Mouse (Mus musculus): ENCODE results near the gene Ces1h.

DNA sequence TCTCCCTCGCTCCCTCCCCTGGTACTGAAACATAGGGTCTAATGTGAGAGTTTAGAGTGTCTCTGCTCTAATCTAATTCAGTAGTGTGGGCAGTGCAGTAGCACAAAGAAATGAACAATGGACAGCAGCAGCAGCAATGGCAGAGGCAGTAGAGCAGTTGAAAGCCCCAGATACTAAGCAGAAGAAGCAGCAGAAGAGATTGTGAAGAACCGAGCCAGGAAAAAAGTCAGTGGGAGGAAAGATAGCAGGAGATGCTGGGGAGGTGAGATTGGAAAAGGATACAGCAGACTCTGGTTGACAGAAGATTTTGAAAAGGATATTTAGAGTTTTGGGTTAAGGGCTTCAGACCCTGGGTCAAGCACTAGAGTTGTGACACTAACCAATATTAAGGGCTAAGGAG is 64.0 kb downstream of the Ces1h start:
- no peak for TF ChIP-seq CTCF (IDR thresholded peaks at IDR 0.05; ENCODE audit: control insufficient read depth, insufficient read depth, insufficient read length)
- no peak for TF ChIP-seq MAX (IDR thresholded peaks at IDR 0.05)
- TF ChIP-seq MYOD1 (IDR thresholded peaks at IDR 0.05; ENCODE audit: control insufficient read depth, insufficient read length, low read depth): no peak
- no peak for TF ChIP-seq MYOG (IDR thresholded peaks at IDR 0.05; ENCODE audit: control insufficient read depth, extremely low read depth, insufficient read length)
